Mouse (Mus musculus): Measurements from ENCODE around the gene Pdzrn3. TPM values are rescaled to one million over a fixed set of nuclear protein-coding genes. Genes with fewer than 3 reads are reported as not detected.

The Pdzrn3 gene
- total RNA-seq, 2 experiments from 2014 or later, result 7.2 to 7.3 TPM

DNA sequence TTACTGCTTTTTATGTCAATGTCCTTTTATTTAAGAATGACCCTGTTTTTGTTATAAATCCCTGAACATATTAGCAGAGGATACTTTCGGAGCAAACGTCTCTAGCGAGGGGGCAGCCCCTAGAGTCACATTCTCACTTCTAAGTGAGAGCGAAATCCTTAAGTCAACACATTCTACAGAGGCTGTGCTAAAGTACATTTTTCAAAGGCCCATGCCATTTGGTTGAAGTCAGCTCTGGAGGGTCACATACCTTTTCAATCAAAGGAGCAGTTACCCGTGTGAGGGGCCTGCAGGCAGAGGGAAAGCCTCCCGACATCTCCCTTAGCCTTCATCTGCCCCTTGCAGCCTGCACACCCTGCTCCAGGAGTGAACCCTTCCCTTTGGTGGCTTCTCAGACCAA is 48.2 kb downstream of the Pdzrn3 start:
- no peak for DNase-seq (ENCODE audit: low spot score in 2 of 2)

DNA sequence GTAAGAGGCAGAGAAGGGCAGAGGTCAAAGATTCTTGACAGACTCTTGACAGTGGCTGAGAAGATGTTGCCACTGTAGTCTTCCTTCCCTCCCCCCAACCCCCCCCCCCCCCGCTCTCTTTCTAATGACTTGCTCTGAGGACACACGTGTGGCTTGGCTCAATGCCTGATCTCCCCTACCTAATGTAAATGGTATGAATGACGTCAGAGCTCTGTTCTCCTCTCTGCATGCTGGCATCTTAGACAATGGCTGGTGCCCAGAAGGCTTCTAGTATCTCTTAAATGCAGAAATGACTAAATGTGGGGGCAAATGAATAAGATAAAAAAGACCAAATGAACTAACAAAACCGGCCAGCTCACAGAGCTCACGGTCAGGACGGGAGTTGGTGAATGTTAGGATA is 49.2 kb downstream of the Pdzrn3 start:
- no peak for DNase-seq (ENCODE audit: low spot score in 2 of 2)

GRCm38 (mm10) chr6:101327741-101328140 is 50.0 kb downstream of the Pdzrn3 start:
- no peak for DNase-seq (ENCODE audit: low spot score in 2 of 2)

GRCm38 (mm10) chr6:101327196-101327595 is 50.5 kb downstream of the Pdzrn3 start:
- no peak for DNase-seq (ENCODE audit: low spot score in 2 of 2)

GRCm38 (mm10) chr6:101325842-101326639 is 51.7 kb downstream of the Pdzrn3 start:
- no peak for DNase-seq (ENCODE audit: low spot score in 2 of 2)

GRCm38 (mm10) chr6:101322580-101322979 is 55.1 kb downstream of the Pdzrn3 start:
- no peak for DNase-seq (ENCODE audit: low spot score in 2 of 2)

GRCm38 (mm10) chr6:101320386-101320785 is 57.3 kb downstream of the Pdzrn3 start:
- DNase-seq (ENCODE audit: low spot score in 2 of 2), result no peak

GRCm38 (mm10) chr6:101319374-101319967 is 58.2 kb downstream of the Pdzrn3 start:
- no peak for DNase-seq (ENCODE audit: low spot score in 2 of 2)

GRCm38 (mm10) chr6:101318530-101318929 is 59.2 kb downstream of the Pdzrn3 start:
- no peak for DNase-seq (ENCODE audit: low spot score in 2 of 2)

- DNase-seq (ENCODE audit: low spot score in 2 of 2), result no peak
These were observed 66.3 kb downstream of the Pdzrn3 start for GRCm38 (mm10) chr6:101311446-101311845.

DNA sequence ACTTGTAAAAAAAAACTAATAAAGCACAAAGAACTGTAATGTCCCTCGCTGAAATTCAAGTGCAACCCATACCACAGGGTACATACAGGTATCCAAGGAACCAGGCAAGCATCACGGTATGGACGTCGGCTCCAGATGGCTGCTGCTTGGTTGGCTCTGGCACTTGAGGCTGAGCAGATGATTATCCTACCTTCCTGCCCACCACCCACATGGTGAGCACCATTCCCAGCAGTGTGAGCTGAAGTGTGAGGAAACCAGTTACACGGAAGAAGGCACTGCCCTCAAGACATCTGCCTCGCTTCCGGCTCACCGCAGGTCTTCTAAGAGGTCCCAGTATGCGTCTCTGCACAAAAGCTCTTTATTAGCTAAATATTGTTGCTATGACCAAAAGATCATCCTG is 67.2 kb downstream of the Pdzrn3 start:
- DNase-seq (ENCODE audit: low spot score in 2 of 2), result no peak

GRCm38 (mm10) chr6:101307964-101308531 is 69.6 kb downstream of the Pdzrn3 start:
- DNase-seq (ENCODE audit: low spot score in 2 of 2), result peak; percentile 22 to 77

GRCm38 (mm10) chr6:101306834-101307233 is 70.9 kb downstream of the Pdzrn3 start:
- no peak for DNase-seq (ENCODE audit: low spot score in 2 of 2)

DNA sequence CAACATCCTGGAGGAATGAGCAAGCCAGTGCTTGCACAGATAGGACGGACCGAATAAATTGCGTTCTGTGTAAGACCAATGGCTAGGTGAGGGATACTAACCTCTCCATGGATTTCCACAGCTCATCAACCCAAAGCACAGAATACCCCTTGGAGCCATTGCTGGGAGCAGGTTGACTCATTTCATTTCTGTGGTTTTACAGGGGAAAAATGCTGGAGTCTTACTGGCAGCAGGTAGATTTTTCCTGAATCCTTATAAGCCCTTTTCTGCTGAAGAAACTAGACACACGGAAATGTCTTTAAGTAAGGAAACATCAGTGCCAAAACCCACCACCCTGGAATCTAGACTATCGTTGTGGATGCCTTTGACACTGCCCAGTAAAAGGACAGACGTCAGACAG is 72.2 kb downstream of the Pdzrn3 start:
- no peak for DNase-seq (ENCODE audit: low spot score in 2 of 2)

DNA sequence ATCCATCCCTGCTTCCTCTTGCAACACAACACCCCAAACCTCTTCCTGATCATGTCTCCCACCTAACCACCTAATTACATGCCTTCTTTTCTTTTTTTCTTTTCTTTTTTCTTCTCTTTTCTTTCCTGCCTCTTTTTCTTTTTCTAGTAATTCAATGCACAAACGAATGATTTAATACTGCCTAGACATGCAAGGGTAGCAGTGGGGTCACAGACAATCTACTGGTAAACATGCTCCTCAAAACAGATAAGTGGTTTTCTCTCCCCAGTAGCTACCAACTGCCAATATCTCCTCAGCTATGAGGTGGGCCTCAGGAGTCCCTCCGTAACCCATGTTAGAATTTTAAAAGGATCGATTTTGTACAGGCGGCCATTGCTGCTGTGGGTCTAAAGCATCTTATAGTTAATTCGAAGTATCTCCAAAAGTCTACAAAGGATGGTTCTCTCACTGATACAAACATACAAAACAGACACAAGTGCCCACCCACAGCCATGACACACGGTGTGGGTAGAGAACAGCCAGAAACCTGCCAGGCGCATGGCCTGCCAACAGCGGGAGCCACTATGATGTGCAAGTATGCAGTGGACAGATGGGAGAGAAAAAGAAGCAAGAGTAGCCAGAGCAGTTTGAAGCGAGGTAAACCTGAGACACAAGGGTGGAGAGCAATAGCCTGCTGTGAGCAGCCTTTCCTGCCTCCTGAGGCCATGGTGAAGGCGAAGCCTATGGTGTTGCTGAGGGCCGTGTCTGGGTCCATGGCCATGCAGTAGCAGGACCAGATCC is 73.5 kb downstream of the Pdzrn3 start:
- no peak for DNase-seq (ENCODE audit: low spot score in 2 of 2)

GRCm38 (mm10) chr6:101303501-101303900 is 74.2 kb downstream of the Pdzrn3 start:
- no peak for DNase-seq (ENCODE audit: low spot score in 2 of 2)

DNA sequence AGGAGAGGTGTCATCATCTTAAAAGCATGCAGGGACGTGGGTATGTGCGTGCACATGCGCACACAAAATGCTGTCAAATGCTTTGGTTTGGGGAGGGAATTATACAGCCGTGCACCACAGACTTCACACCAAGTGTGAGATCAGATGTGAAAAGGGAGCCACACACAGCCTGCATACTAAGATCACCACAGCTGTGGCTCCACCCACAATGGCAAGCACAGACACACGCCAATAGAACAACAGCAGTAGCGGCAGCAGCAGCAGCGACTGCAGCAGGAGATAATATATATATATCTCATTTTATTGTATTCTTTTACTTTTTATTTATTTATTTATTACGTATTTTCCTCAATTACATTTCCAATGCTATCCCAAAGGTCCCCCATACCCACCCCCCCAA is 76.5 kb downstream of the Pdzrn3 start:
- no peak for DNase-seq (ENCODE audit: low spot score in 2 of 2)

GRCm38 (mm10) chr6:101299434-101299833 is 78.3 kb downstream of the Pdzrn3 start:
- DNase-seq (ENCODE audit: low spot score in 2 of 2), result no peak

GRCm38 (mm10) chr6:101297563-101298520 is 79.9 kb downstream of the Pdzrn3 start:
- DNase-seq (ENCODE audit: low spot score in 2 of 2), result no peak

GRCm38 (mm10) chr6:101296997-101297396 is 80.7 kb downstream of the Pdzrn3 start:
- no peak for DNase-seq (ENCODE audit: low spot score in 2 of 2)

DNA sequence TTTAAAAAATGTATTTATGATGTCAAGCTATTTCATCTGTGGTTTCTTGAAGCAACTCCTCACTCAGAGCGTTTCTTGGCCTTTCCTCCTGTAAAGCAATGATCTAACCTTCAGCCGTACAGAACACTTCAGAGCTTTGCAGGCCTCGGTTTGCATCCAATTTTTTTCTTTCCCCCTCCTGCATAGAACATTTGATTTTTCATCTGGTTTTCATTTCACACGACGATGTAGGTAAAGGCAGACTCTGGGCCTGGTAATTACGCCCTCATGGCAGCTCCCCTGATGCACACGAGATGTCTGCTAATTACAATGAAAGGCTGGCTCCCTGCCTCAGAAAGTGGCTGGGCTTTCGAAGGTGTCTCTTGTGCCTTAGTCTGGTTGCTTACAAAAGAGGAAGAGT is 81.4 kb downstream of the Pdzrn3 start:
- no peak for DNase-seq (ENCODE audit: low spot score in 2 of 2)

Data from layer of hippocampus, adult 18-20 months (tissue).